Mouse (Mus musculus): ENCODE results near the gene Btnl10.

GRCm38 (mm10) chr11:58953351-58954169 lies 35.9 kb downstream of the Btnl10 start:
- TF ChIP-seq CTCF (IDR thresholded peaks at IDR 0.05; ENCODE audit: borderline replicate concordance, control insufficient read depth, extremely low read depth, insufficient read depth, low read length, poor library complexity) (no peak), POLR2A (IDR thresholded peaks at IDR 0.05; ENCODE audit: control insufficient read depth, extremely low read depth, insufficient read depth, low read length, poor library complexity) (no peak)
